Mouse (Mus musculus): ENCODE data around the gene Pigq.

- peak; percentile 30; the same call in 1 of the 2 replicates for TF ChIP-seq POLR2A (IDR thresholded peaks at IDR 0.05; ENCODE audit: low read depth, low read length)
- TF ChIP-seq CTCF (IDR thresholded peaks at IDR 0.05; ENCODE audit: extremely low read depth, insufficient read depth, insufficient read length, insufficient replicate concordance) = no peak
Observed at GRCm38 (mm10) chr17:25985306-25986294, 40.9 kb upstream of the Pigq start, which contains the start of gene Capn15.

Data from spleen, adult 2 months (tissue).